Mouse (Mus musculus): Measurements from ENCODE around the gene Hspbap1.

Hspbap1 gene

DNA sequence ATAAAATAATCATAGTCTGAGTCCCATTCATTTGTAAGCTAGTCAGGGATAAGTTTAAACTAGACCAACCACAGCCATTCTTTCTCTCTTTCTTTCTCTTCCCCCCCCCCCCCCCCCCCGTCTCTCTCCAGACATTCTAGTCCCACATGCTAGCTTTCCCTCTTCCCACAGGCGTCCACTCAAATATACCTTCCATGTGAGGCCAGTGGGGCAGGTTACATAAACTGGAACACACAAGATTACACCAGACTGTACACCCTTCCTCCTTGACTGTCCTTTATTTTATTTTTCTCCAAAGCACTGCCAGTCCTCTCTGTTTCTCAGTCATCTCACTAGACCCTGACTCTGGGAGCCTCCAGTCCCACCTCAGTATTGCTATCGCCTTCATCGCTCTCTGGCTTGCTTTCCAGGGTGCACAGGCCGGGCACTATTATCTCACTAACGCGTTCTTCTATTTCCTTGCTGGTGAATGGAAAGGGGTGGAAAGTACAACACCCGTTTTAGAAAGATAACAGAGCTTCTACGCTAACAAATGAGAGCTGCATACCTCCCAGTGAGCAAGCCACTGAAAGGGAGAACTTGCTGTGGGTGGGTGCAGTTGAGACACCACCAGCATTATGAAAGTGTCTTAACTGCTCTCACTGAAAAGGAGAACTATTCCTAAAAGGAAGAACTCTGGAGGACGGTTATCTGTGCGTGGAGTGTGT lies 6.4 kb upstream of the Hspbap1 start:
- DNase-seq (ENCODE audit: low read depth, low spot score): no peak

DNA sequence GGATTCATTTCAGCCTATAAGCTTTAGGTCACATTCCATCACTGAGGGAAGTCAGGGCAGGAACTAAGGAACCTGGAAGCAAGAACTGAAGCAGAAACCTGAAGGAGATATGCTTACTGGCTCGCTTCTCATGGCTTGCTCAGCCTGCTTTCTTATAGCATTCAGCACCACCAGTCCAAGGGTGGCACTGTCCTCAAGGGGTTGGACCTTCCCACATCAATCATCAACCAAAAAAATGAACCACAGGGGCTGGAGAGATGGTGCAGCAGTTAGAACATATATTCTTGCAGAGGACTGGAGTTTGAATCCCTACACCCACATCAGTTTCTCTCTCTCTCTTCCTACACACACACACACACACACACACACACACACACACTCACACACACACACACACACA lies 5.2 kb upstream of the Hspbap1 start:
- DNase-seq (ENCODE audit: low read depth, low spot score): no peak

DNA sequence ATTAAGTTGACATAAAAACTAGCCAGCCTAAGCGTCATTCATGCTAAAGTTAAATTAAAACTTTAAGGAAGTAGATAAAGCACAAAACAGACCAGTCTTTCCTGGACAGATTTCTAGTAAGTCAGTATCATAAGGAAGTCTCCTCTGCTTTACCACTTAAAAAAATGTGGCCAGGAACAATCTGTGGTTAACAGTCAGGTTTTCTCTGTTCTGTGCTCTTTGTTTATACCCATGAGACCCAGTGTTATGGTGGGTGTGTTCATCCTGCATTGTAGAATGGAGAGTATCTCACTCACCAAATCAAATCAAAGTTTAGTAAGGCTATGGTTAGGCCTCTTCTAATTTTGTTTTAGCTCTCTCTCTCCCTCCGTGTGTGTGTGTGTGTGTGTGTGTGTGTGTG lies 4.7 kb upstream of the Hspbap1 start:
- DNase-seq (ENCODE audit: low read depth, low spot score): no peak

DNA sequence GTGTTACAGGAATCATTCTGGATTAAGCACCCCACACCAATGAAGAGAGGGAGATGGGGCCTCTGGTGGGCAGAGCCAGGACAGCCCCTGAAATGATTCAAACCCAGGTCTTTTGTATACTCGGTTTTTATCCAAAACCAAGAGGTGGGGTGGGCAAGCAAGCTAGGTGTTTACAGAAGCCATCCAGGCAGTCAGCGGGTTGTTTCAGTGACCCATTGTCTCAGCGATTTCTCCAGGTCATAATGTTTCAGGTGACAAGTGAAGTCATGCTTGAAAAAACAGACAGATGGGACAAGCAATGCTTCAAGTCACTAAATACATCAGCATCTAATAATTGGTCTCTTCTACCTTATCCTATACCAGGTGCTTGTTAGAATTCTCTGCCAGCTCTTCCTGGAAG lies 3.8 kb upstream of the Hspbap1 start:
- DNase-seq (ENCODE audit: low read depth, low spot score): no peak

DNA sequence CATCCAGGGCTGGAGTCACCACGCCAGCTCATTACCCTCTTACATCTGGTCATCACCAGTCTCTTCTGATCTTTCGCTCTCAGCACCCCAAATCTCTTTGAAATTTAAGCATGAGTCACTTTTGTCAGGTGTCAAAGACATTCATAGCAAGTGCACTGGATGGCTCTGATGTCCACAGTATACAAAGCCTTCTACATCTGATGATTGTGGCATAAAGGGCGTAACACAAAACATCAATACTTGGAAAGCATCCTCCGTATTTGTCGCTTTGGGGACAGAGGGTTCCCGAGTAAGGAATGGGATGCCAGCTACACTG lies 1.7 kb upstream of the Hspbap1 start:
- no peak for DNase-seq (ENCODE audit: low read depth, low spot score)

DNA sequence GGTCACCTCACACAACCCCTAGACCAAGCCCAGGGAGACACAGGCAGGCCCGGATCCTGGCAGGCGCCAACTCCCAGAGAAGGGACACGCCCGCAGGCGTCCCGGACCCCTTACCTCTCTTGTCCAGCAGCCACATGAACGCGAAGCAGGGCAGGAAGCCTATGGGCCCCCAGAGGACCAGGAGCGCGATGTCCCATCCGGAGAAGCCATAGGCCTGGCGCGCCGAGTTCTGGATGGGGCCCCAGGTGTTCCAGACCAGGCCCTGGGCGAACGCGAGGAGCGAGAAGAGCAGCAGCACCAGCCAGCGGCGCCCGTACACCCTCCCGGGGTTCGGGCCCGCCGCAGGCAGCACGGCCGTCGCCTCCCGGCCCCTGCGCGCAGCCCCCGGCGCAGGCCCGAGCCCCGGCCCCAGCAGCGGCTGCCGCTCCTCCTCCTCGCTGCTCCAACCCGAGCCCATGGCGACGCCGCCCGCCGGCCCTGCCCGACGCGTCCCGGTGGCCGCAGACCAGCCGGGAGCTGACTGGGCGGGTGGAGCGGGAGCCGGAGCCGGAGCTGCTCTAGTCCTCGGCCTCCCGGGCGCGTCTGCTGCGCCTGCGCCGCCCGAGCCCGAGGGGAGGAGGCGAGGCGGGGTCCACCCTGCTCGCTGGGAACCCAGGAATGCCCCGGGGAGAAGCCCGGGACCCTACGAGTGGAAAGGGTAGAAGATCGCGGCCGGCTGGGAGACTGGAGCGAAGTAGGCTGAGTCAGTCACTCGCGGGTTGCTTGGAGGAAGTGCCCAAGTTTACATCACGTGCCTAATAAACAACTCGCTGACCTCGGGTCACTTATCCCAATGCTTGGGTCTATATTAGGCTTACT lies 1.2 kb upstream of the Hspbap1 start, which contains the start of gene Dirc2:
Gene Dirc2, minus strand, starts transcription at position 572 of the 858 bp plus-strand sequence.
- peak; percentile 51 for DNase-seq (ENCODE audit: low read depth, low spot score)

DNA sequence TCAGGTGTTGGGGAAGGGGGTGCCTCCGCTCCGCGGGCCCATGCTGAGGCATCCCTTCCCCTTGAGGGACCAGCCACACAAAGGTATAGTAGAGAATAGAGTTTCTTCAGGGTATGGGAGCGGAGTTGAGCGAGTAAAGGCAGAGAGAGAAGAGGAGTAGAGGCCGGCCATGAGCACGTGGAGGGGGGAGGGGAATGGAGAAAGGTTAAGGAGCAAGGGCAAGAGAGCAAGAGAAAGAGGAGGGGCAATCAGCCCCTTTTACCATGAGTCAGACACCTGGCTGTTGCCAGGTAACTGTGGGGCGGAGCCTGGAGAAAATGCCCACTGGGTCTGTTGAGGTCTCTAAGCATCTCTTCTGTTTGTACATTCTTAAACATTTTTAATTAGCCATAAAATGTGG lies 966 bp downstream of the Hspbap1 start:
- no peak for DNase-seq (ENCODE audit: low read depth, low spot score)

DNA sequence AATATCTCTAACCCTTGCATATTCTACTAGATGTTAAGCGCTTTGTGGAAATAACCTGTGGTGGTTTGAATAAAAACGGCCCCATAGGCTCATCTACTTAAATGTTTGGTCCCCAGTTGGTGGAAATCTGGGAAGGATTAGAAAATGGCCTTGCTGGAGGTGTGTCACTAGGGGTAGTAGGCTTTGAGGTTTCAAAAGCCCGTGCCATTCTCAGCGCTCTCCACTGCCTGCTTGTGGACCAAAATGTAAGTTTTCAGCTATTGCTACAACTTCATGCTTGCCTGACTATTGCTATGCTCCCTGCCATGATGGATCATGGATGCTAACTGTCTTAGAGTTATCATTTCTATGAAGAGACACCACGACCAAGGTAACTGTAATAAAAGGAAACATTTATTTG lies 1.4 kb downstream of the Hspbap1 start:
- no peak for DNase-seq (ENCODE audit: low read depth, low spot score)

DNA sequence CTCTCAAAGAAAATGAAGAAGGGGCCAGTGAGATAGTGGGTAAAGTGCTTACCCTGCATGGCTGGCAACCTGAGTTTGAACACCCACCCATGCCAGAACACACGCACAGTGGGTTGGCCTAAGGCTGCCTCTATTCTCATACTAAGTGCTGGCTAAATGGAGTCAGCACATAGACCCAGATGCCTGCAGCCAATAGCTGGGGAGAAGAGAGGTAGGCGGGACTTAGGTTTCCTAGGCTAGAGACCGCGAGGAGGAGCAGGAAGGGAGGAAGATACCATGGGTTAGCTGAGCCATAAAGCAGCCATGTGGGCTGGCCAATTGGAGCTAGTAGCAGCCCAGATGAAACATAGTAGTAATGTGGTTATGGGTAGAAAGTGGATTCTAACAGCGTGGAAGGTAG lies 2.4 kb downstream of the Hspbap1 start:
- no peak for DNase-seq (ENCODE audit: low read depth, low spot score)

DNA sequence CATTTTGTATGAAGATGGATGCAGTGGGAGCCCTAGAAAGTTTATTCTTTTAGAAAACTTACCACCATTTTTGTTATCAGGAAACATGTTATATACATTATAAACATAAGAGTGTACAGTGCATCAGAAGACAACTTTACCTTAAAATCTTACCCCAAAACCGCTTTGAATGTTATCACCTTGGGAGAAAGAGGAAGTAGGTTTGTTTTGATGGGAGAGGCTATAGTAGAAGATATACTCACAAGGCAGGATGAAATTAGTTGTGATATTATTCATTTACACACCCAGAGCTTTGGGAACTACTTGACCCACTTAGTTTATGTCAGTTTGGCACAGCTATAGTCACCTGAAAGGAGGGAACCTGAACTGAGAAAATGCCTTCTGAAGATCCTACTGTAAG lies 5.7 kb downstream of the Hspbap1 start:
- no peak for DNase-seq (ENCODE audit: low read depth, low spot score)

DNA sequence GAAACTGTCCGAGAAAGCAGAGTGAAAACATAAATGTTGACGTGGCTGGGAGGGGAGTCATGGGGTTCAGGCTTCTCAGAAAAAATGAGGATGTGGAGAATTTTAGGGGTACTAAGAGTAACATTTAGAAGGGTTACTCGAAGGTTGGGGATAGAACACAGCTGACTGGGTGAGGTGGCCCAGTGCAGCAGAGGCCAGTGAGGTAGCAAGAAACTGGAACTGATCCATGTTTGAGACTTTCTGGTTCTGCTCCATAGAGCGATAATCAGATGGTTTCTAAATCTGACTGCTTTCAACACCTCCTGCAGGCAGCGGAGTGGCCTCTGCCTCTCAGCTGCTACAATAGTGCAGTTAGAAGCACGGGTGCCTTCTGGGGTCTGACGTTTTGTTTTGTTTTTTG lies 6.6 kb downstream of the Hspbap1 start:
- no peak for DNase-seq (ENCODE audit: low read depth, low spot score)

DNA sequence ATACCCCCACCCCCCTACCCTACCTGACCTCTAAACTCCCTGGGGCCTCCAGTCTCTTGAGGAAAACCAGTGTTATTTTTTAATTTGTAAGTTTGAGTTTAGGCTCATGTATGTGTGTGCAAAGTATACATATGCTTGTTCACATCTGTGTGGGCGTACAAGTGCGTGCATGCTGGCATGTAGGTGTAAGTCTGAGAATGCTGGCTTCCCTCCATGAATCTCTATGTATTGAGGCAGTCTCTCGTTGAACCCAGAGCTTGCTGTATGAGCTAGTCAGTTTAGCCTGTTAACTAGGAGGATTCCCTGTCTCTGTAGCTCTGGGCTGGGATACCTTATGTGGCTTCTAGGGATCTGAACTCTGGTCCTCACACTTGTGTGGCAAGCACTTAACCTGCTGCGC lies 7.6 kb downstream of the Hspbap1 start:
- no peak for DNase-seq (ENCODE audit: low read depth, low spot score)

DNA sequence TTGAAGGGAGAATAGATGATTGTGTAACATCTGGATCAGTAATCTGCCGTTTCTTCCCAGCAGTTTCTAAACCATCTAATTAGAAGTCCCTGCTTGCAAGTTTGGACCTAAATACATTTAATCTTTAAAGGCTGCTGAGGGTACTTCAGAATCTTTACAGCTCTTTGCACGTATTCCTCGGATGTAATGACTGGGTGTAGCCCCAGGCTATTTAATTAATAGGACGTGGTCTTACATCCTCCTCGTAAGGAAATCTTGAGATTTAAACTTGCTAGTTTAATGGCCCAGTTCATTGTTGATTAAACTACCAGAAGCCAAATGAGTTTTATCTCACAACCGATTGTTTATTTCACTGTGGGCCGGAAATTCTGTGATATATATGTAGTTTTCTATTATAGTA lies 9.5 kb downstream of the Hspbap1 start:
- no peak for DNase-seq (ENCODE audit: low read depth, low spot score)

DNA sequence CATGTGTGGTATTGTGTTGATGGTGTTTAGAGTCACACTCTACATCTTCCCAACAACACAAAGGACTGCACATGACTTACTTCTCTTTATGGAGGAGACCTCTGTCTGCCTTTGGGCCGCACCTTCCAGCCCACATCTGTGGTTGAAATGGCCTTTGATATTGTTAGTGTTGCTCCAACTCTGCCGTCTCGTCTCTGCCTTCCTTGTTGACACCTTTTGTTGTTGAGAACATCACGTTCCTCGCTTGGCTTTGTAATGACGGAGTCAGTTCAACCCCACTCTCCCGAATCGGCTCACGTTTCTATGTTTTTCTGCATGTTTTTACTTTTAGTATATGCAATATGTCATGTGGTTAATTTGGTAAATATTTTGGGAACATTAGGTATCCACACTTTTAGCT lies 10.9 kb downstream of the Hspbap1 start:
- no peak for DNase-seq (ENCODE audit: low read depth, low spot score)

DNA sequence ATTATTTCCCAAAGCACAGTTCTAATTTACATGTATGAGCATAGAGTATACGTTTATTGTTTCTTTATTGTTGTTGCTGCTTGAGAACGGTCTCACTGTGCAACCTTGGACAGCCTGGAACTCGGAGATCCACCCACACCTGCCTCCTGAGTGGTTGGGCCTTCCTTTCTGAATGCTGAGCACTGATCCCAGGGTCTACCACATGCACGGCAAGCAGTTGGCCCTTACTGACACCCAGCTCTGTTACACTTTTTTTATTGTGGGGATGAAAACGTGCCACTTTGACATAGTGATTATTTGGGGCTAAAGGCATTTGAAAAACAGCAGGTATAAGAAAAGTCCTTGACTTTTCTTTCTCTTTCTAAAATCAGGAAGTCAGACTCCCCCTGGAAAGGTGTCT lies 11.5 kb downstream of the Hspbap1 start:
- DNase-seq (ENCODE audit: low read depth, low spot score): no peak

DNA sequence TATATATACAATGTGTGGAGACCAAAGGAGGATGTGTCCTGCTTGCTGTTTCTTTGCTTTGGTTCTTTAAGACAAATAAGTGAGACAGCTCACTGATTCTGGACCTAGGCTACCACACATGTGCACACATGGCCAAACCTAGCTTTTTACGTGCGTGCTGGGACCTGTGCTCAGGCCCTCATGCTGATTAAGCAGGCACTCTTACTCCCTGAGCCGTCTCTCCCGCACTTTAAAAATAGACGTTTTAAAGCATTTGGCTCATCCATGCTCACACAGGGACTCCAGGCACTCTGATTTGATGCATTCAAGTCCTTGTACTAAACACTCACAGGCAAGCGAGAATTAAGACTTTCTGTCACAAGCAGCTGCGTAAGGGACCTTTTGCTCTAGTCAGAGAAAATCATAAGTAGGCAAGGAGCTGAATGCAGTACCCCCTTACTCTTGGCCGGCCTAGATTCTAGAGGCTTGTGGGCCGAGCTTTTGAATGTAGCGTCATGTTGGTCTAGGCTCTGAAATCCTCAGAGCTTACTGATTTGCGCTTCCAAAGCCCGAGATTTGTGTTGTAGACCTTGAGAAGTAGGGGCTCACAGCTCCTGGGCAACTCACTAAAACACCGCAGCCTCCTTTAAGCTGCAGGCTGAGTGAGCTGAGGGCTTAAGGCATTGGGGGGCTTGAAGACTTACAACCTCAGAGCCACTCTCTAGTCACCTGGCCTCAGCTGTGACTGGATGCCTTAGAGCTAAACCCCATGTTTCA lies 12.5 kb downstream of the Hspbap1 start:
- no peak for DNase-seq (ENCODE audit: low read depth, low spot score)

DNA sequence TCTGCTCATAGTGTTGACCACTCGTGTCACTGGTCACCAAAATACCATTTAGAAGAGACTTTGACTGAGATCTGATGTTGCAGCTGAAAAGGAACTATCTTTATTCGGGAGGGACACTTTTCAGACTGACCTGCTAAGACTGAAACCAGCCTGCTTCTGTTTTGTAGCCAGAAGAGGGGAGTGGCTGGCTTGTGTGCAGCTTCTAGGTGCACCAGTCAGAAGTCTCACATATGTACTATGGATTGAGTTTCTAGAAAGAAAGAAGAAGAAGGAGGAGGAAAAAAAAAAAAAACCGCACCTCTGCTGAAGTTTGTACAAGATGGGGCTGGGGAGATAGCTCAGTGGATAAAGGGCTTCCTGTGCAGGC lies 13.0 kb downstream of the Hspbap1 start:
- no peak for DNase-seq (ENCODE audit: low read depth, low spot score)

DNA sequence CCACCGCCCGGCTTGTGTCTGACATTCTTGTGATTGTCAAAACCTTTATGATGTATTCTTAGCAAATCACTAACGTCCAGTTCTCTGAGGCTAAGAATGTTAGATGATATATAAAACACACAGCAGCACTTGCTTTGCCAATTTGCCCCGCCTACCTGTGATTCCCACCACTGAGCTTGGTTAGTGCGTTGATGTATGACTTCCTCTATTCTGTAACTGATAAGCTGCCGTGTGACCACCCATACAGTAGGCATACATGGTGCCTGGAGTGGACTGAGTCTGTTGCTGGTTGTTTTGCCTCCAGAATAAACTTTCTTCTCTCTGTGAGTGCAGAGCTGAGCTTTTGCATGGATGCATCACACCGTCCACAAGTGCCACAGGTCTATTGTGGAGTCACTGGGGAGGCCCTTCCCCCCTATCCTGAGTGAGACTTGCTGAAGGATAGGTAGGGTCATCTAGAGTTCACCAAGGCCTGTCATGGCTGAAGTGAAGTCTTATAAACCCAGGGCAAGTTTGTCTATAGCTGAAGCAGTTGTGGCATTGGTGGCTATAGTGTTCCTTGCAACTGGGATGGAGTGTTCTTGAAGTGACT lies 14.1 kb downstream of the Hspbap1 start:
- DNase-seq (ENCODE audit: low read depth, low spot score): no peak

DNA sequence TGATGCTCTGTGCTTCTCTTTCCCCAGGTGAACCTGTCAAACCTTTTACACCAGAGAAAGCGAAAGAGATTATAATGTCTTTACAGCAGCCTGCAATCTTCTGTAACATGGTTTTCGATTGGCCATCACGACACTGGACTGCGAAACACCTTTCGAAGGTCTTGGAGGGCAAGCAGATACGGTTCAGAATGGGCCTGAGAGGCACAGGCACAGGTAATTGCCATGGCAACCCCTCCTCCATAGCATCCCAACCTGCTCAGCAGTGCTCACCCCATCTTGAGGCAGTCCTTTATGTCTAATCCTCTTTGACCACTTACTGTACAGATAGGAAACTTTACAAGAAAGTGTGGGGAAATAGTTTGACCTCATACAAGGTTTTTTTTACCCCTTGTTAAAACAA lies 17.0 kb downstream of the Hspbap1 start:
- no peak for DNase-seq (ENCODE audit: low read depth, low spot score)

DNA sequence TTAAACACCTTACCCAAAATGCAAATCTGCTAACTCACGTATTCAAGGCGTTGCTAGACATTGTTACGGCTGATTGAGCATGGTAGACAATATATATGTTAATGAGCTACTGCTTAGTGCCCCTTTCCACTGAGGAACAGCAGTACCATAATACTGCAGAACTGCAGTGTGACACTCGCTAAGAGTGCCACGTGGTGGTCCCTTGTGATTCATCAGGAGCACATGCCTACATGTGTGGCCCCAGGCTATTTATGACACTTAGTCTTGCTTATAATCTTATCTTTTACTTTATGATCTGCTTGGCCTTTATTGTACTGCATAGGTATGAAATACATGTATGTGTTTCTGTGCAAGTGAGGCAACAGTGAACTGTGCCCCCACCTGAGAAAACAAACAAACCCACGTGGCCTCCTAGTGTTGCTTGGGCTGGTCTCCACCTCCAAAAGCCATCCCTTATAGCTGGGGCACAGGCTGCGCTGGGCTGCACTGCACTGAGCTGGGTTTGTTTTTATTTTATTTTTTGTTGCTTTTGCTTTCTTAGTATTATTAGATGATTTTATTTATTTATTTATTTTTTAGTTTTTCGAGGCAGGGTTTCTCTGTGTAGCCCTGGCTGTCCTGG lies 17.5 kb downstream of the Hspbap1 start:
- no peak for DNase-seq (ENCODE audit: low read depth, low spot score)

DNA sequence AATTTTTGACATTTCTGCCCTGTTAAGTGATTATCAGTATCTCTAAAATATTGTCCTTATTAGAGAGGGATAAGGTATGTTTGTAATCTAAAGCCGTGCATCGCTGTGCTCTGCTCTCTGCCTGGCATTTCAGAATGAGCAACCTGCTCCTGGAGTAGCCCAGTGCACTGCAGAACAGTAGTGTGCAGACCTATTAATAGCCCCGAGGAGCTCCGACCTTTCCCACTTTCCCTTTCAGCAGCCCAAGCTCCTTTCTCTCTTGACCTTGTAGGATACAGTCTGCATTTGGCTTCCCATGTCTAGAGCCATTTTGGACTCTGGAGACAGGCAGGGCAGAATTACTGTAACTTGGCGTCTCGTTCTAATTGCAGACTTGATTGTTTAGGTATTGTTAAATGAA lies 18.2 kb downstream of the Hspbap1 start:
- no peak for DNase-seq (ENCODE audit: low read depth, low spot score)

DNA sequence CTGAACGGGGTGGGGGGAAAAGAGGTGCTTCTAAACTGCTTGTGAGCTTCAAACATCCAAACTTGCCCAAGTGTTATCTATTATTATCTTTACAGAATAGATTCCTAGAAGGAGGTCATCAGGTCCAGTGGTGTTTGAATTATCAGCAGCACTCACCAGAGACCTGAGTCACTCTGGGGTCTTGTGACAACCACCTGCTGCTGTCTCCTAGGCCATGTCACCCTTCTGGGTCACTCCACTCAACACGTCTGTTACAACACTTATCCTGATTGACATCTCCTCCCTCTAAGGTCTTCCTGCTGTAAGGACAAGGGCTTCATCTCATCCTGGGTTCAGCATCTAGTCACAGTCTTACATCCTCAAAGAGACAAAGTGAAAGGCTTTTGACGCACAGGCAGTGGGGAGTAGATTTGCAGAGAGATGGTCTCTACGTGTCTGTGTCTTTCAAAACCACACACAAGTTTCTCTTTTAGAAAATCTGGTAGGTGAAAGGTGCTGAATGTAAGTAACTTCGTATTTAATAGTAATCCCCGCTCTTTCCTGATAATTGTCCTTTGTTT lies 21.9 kb downstream of the Hspbap1 start:
- DNase-seq (ENCODE audit: low read depth, low spot score): no peak

All from embryo, embryonic 11.5 days (tissue).